In genomic region chr7:96102727-96103126, GRCm38 (mm10) we compare ENCODE assay signal across 26 mouse cellular contexts.
A peak's percentile ranks its signal among the peaks of the same experiment; 100 is the strongest.
DNase-seq lines count a peak whose midpoint lies in the region; ATAC-seq and TF ChIP-seq lines count a peak whose summit lies in the region.
"Had no signal": no experiment of that assay in that cellular context is flagged by ENCODE, and none has a peak within 500 bp of the region (broad histone marks: within the 10 kb centered on the region; RNA-seq: fewer than 3 reads in every experiment).

No protein-coding gene starts in this region.

- H3K36me3 ChIP-seq in heart, embryonic 15.5 days, result no peaks in the 10 kb centered on the region
- H3K36me3 ChIP-seq in limb, embryonic 14.5 days (ENCODE audit: control insufficient read depth, insufficient read depth, low read length), result no peaks in the 10 kb centered on the region
- H3K36me3 ChIP-seq in limb, embryonic 10.5 days, result no peaks in the 10 kb centered on the region
- no peaks in the 10 kb centered on the region for H3K36me3 ChIP-seq in embryonic facial prominence, embryonic 14.5 days (ENCODE audit: control insufficient read depth, insufficient read depth, low read length)
- no peaks in the 10 kb centered on the region for H3K36me3 ChIP-seq in stomach, embryonic 15.5 days
- H3K36me3 ChIP-seq in forebrain, embryonic 11.5 days (ENCODE audit: control insufficient read depth, insufficient read depth, low read length), result no peaks in the 10 kb centered on the region
- H3K36me3 ChIP-seq: heart, embryonic 13.5 days; hindbrain, embryonic 13.5 days; limb, embryonic 15.5 days; liver, embryonic 15.5 days; midbrain, embryonic 10.5 days; neural tube, embryonic 13.5 days had no signal

- H3K4me2 ChIP-seq in heart, embryonic 15.5 days, result no peak overlapping the region
- no peak overlapping the region for H3K4me2 ChIP-seq in limb, embryonic 14.5 days (replicated peaks; ENCODE audit: low read depth, low read length, severe bottlenecking)
- no peak overlapping the region for H3K4me2 ChIP-seq in embryonic facial prominence, embryonic 14.5 days (ENCODE audit: low read depth, low read length)
- H3K4me2 ChIP-seq in stomach, embryonic 15.5 days, result no peak overlapping the region
- no peak overlapping the region for H3K4me2 ChIP-seq in forebrain, embryonic 11.5 days (ENCODE audit: low read depth, low read length, severe bottlenecking)
- H3K4me2 ChIP-seq: heart, embryonic 13.5 days; hindbrain, embryonic 13.5 days; limb, embryonic 15.5 days; liver, embryonic 15.5 days; neural tube, embryonic 13.5 days had no signal

- ATAC-seq in heart, embryonic 15.5 days (replicated peaks; ENCODE audit: insufficient number of reproducible peaks, insufficient read depth, low FRiP score, low read depth), result 0 out of 2 replicates have a peak, but pooled peaks have one; percentile 31
- ATAC-seq in limb, embryonic 14.5 days (ENCODE audit: low FRiP score, low read depth), result no peak
- ATAC-seq in embryonic facial prominence, embryonic 14.5 days (ENCODE audit: low read depth), result peak; percentile 94
- peak; percentile 79 for ATAC-seq in stomach, embryonic 15.5 days (ENCODE audit: insufficient read depth, low FRiP score, low read depth)
- no peak for ATAC-seq in forebrain, embryonic 11.5 days (replicated peaks; ENCODE audit: low FRiP score)
- ATAC-seq: CD4-positive, CD25-positive, alpha-beta regulatory T cell, adult 4 months; forebrain, postnatal 0 days; midbrain, embryonic 16.5 days had no signal

- no peak for DNase-seq in heart, postnatal 14 days
- peak; percentile 14 for DNase-seq in limb, embryonic 14.5 days (ENCODE audit: low spot score)
- no peak for DNase-seq in limb, embryonic 10.5 days (ENCODE audit: low spot score)
- peak; percentile 75 for DNase-seq in embryonic facial prominence, embryonic 14.5 days (ENCODE audit: low spot score)
- no peak for DNase-seq in forebrain, embryonic 11.5 days (ENCODE audit: low spot score)
- DNase-seq: adrenal gland, postnatal 14 days; cerebellum, adult 9-10 months; forebrain, postnatal 0 days; gastrocnemius, postnatal 36 days; heart, adult 2 months; heart, postnatal 36 days; kidney, postnatal 36 days; right cerebral cortex, adult 18-20 months; right cerebral cortex, postnatal 4 days had no signal

- peaks cover 12% of the 10 kb centered on the region; the same call in 1 of the 2 replicates for H3K4me1 ChIP-seq in heart, embryonic 15.5 days (replicated peaks)
- H3K4me1 ChIP-seq in limb, embryonic 14.5 days (ENCODE audit: control insufficient read depth, insufficient read depth, low read length), result no peaks in the 10 kb centered on the region
- H3K4me1 ChIP-seq in limb, embryonic 10.5 days, result peaks cover 11% of the 10 kb centered on the region
- H3K4me1 ChIP-seq in embryonic facial prominence, embryonic 14.5 days (ENCODE audit: control insufficient read depth, insufficient read depth, low read length), result no peaks in the 10 kb centered on the region; the same call in 1 of the 2 replicates
- 0 out of 2 replicates have a peak, but pooled peaks cover 2% of the 10 kb centered on the region for H3K4me1 ChIP-seq in stomach, embryonic 15.5 days
- no peaks in the 10 kb centered on the region for H3K4me1 ChIP-seq in forebrain, embryonic 11.5 days (replicated peaks; ENCODE audit: control insufficient read depth, insufficient read depth, low read length)
- H3K4me1 ChIP-seq: hindbrain, embryonic 13.5 days; limb, embryonic 15.5 days; liver, embryonic 15.5 days; midbrain, embryonic 10.5 days; neural tube, embryonic 13.5 days had no signal

- H3K4me3 ChIP-seq in heart, embryonic 15.5 days, result no peak overlapping the region
- H3K4me3 ChIP-seq in limb, embryonic 14.5 days (replicated peaks; ENCODE audit: low read length), result no peak overlapping the region
- no peak overlapping the region for H3K4me3 ChIP-seq in limb, embryonic 10.5 days
- H3K4me3 ChIP-seq in embryonic facial prominence, embryonic 14.5 days (ENCODE audit: low read depth, low read length), result no peak overlapping the region
- no peak overlapping the region for H3K4me3 ChIP-seq in stomach, embryonic 15.5 days (replicated peaks)
- H3K4me3 ChIP-seq in forebrain, embryonic 11.5 days (ENCODE audit: low read depth, low read length), result no peak overlapping the region
- H3K4me3 ChIP-seq: heart, adult 2 months; heart, embryonic 13.5 days; hindbrain, embryonic 13.5 days; limb, embryonic 15.5 days; liver, embryonic 15.5 days; midbrain, embryonic 10.5 days; myocyte; neural tube, embryonic 13.5 days had no signal

- intact Hi-C loops in heart, postnatal 14 days (cut with DNase I), result no loop called here

- WGBS in heart, embryonic 15.5 days, result 37% methylated on average over 6 of the region's 6 CpGs
- WGBS in limb, embryonic 14.5 days, result 55% methylated on average over 6 of the region's 6 CpGs
- 60% methylated on average over 6 of the region's 6 CpGs for WGBS in limb, embryonic 10.5 days
- 50% methylated on average over 6 of the region's 6 CpGs for WGBS in embryonic facial prominence, embryonic 14.5 days
- 30% methylated on average over 6 of the region's 6 CpGs for WGBS in stomach, embryonic 15.5 days
- 83% methylated on average over 6 of the region's 6 CpGs for WGBS in forebrain, embryonic 11.5 days

- no peak overlapping the region for H3K9ac ChIP-seq in heart, embryonic 15.5 days
- no peak overlapping the region for H3K9ac ChIP-seq in limb, embryonic 14.5 days (ENCODE audit: low read depth, low read length, severe bottlenecking)
- no peak overlapping the region for H3K9ac ChIP-seq in embryonic facial prominence, embryonic 14.5 days (ENCODE audit: low read depth, low read length)
- no peak overlapping the region for H3K9ac ChIP-seq in stomach, embryonic 15.5 days
- H3K9ac ChIP-seq in forebrain, embryonic 11.5 days (ENCODE audit: low read length), result no peak overlapping the region
- H3K9ac ChIP-seq: forebrain, postnatal 0 days; heart, embryonic 13.5 days; hindbrain, embryonic 13.5 days; limb, embryonic 15.5 days; liver, embryonic 15.5 days; neural tube, embryonic 13.5 days had no signal

- no peak for TF ChIP-seq POLR2A in limb, embryonic 14.5 days (IDR thresholded peaks at IDR 0.05; ENCODE audit: borderline replicate concordance, extremely low read depth, insufficient read depth, insufficient read length)

- H3K9me3 ChIP-seq in heart, embryonic 15.5 days (replicated peaks), result no peaks in the 10 kb centered on the region
- H3K9me3 ChIP-seq in limb, embryonic 14.5 days (ENCODE audit: control insufficient read depth, low read length), result no peaks in the 10 kb centered on the region
- no peaks in the 10 kb centered on the region for H3K9me3 ChIP-seq in limb, embryonic 10.5 days (replicated peaks)
- H3K9me3 ChIP-seq in embryonic facial prominence, embryonic 14.5 days (ENCODE audit: control insufficient read depth, low read length), result no peaks in the 10 kb centered on the region
- no peaks in the 10 kb centered on the region for H3K9me3 ChIP-seq in stomach, embryonic 15.5 days
- H3K9me3 ChIP-seq in forebrain, embryonic 11.5 days (ENCODE audit: control insufficient read depth, low read length), result no peaks in the 10 kb centered on the region
- H3K9me3 ChIP-seq: heart, embryonic 13.5 days; hindbrain, embryonic 13.5 days; limb, embryonic 15.5 days; liver, embryonic 15.5 days; midbrain, embryonic 10.5 days; neural tube, embryonic 13.5 days had no signal

- H3K27me3 ChIP-seq in heart, embryonic 15.5 days, result no peaks in the 10 kb centered on the region
- H3K27me3 ChIP-seq in limb, embryonic 14.5 days (ENCODE audit: control insufficient read depth, insufficient read depth, low read length), result no peaks in the 10 kb centered on the region
- H3K27me3 ChIP-seq in limb, embryonic 10.5 days (ENCODE audit: low read depth, poor library complexity, severe bottlenecking), result no peaks in the 10 kb centered on the region
- H3K27me3 ChIP-seq in embryonic facial prominence, embryonic 14.5 days (replicated peaks; ENCODE audit: control insufficient read depth, insufficient read depth, low read length), result no peaks in the 10 kb centered on the region
- H3K27me3 ChIP-seq in stomach, embryonic 15.5 days (replicated peaks), result no peaks in the 10 kb centered on the region
- no peaks in the 10 kb centered on the region for H3K27me3 ChIP-seq in forebrain, embryonic 11.5 days (ENCODE audit: control insufficient read depth, insufficient read depth, low read length)
- H3K27me3 ChIP-seq: heart, embryonic 13.5 days; hindbrain, embryonic 13.5 days; limb, embryonic 15.5 days; liver, embryonic 15.5 days; neural tube, embryonic 13.5 days had no signal

- H3K27ac ChIP-seq in heart, embryonic 15.5 days, result no peak overlapping the region
- H3K27ac ChIP-seq in limb, embryonic 14.5 days (replicated peaks; ENCODE audit: low read depth, low read length), result no peak overlapping the region
- no peak overlapping the region for H3K27ac ChIP-seq in limb, embryonic 10.5 days
- H3K27ac ChIP-seq in embryonic facial prominence, embryonic 14.5 days (replicated peaks; ENCODE audit: low read depth, low read length), result no peak overlapping the region
- H3K27ac ChIP-seq in stomach, embryonic 15.5 days, result peak overlapping the region; percentile 21; the same call in 1 of the 2 replicates
- no peak overlapping the region for H3K27ac ChIP-seq in forebrain, embryonic 11.5 days (ENCODE audit: low read depth, low read length)
- H3K27ac ChIP-seq: heart, adult 2 months; hindbrain, embryonic 13.5 days; limb, embryonic 15.5 days; liver, embryonic 15.5 days; macrophage; midbrain, embryonic 10.5 days; neural tube, embryonic 13.5 days had no signal

Comparison
In these comparisons a context has a peak if more than half of its experiments do, and no peak if none do; other contexts are left out.
1. DNase-seq: peak in limb, embryonic 14.5 days (single experiment) and embryonic facial prominence, embryonic 14.5 days (single experiment); none in heart, postnatal 14 days (0 of 2), limb, embryonic 10.5 days (single experiment) and forebrain, embryonic 11.5 days (single experiment).
2. ATAC-seq: peak in heart, embryonic 15.5 days (single experiment), embryonic facial prominence, embryonic 14.5 days (single experiment) and stomach, embryonic 15.5 days (single experiment); none in limb, embryonic 14.5 days (single experiment) and forebrain, embryonic 11.5 days (single experiment).